Mouse (Mus musculus) heart, postnatal 14 days (tissue): ENCODE data around the gene Nlk. TPM values are rescaled to one million over a fixed set of nuclear protein-coding genes. Genes with fewer than 3 reads are reported as not detected.

Source experiments
- DNase-seq, 2 experiments: peaks; one replicate each; pipeline ENCODE4 v3.0.0; 2021 to 2022
- intact Hi-C: fragments of 180-260 bp; cut with DNase I; formaldehyde crosslinking; loops from one replicate; pipeline ENCODE4 v1.15.1; 2025
- long read RNA-seq, 2 experiments: library from polyadenylated mRNA; stranded (forward); transcript quantifications; one replicate each; pipeline ENCODE4 v2.0.0; 2021
- total RNA-seq, 2 experiments: library from RNA; stranded (reverse); gene quantifications; 2 replicates each; pipeline ENCODE4 v1.2.3; 2021

Gene Nlk
- total RNA-seq, result 10 to 100 TPM; 14.4 to 16.3 TPM
- long read RNA-seq, experiment 1, result 0 reads
- long read RNA-seq, experiment 2, full-length matches to known transcripts, result 3 of 4 reads
- long read RNA-seq, experiment 2, partial matches to known transcripts, result 0 of 4 reads
- long read RNA-seq, experiment 2, other reads (novel, unspliced or antisense), result 1 of 4 reads

- DNase-seq, result peak; percentile 99
- intact Hi-C loops, result loop anchor here (5.0 kb wide), 2 partner anchors 130 kb away; partner anchors contain the start of gene Lyrm9
Observed at GRCm38 (mm10) chr11:78696777-78697752, at the start of gene Nlk. Nlk (minus strand) TSS chr11:78697373.

GRCm38 (mm10) chr11:78746264-78746663 is 49.1 kb upstream of the Nlk start:
- no peak for DNase-seq
- intact Hi-C loops, result loop anchor here (5.0 kb wide), 1 partner anchor 76 kb away; no protein-coding TSS in a partner anchor

DNA sequence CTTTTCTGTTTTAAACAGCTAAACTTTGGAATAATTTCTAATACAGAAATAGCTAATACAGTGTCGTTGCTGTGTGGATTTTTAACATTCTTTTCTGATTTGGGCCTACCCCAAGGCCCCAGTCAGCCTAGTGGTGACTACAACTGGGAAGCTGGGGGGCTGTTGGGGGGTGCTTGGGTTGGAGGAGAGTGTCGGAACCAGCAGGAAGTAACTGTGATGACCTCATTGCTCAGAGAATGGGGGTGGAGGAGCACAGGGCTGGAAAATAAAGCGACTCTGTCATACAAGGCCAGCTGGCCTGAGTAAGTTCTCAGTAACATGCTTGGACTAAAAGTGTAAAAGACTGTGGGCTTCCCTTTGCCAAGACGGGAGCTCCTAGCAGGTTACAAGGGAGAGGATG is 48.3 kb upstream of the Nlk start:
- peak; percentile 5 to 40 for DNase-seq
- intact Hi-C loops, result loop anchor here (5.0 kb wide), 1 partner anchor 77 kb away; no protein-coding TSS in a partner anchor

DNA sequence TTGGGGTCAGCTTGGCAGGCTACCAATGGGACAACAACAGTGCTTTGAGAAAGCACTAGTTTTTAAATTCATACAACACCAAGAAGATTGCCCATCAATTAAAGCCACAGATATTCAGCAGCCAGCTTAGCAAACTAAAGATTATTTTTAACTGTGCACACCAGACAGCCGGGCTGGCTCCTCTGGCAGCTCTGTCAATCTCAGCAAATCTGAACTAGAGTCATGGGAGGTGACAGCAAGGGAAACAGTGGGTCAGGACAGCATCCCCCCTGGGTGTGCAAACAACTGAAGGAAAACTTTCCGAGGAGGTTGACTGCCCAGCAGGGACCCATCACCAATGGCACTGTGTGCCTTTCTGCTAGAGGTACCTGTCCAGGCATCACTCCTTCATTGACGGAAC is 45.3 kb upstream of the Nlk start:
- intact Hi-C loops, result no loop called here

GRCm38 (mm10) chr11:78741958-78742357 is 44.8 kb upstream of the Nlk start:
- intact Hi-C loops, result no loop called here
- no peak for DNase-seq

More for the DNA sequence above, 45.3 kb upstream of the Nlk start:
- no peak for DNase-seq

GRCm38 (mm10) chr11:78739361-78739760 is 42.2 kb upstream of the Nlk start:
- intact Hi-C loops, result no loop called here
- DNase-seq, result no peak

DNA sequence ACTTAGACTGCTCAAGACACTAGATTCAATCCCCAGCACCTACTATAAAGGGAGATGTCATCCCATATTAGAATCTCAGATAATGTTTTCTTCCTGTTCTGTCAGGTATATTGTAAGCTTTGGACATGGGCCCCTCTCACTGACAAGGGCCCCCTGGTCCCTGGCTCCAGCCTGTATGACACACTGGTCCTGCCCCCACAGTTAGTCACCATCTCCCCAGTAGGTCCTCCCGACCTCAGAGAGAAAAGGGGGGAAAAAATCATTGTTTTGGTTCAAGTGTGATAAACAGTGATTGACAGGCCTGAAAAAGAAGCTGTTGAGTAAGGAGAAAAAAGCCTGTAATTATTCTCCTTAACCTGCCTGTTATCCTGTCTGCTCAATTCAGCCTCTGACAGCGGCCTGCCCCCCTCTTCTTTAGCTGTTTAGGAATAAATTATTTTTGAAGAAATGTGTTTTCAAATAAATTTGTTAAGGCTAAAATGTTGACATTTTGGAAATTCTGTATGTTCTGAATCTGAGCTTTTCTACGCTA is 39.8 kb upstream of the Nlk start:
- no peak for DNase-seq
- intact Hi-C loops, result no loop called here

DNA sequence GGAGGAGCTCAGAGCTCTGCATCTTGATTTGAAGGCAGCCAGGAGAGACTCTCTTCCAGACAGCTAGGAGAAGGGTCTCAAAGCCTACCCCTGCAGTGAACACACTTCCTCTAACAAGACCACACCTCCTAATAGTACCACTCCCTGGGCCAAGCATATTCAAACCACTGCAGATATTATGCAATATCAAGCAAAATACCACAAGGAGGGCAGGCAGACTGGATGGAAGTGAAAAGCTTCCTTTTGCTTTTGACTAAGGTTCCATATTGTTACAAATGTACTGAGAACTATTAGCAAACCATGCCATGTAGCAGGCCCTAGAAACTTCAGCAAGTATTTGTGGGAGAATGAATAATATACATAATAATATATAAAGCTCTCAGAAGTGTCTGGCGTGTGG is 38.0 kb upstream of the Nlk start:
- intact Hi-C loops, result no loop called here
- no peak for DNase-seq

DNA sequence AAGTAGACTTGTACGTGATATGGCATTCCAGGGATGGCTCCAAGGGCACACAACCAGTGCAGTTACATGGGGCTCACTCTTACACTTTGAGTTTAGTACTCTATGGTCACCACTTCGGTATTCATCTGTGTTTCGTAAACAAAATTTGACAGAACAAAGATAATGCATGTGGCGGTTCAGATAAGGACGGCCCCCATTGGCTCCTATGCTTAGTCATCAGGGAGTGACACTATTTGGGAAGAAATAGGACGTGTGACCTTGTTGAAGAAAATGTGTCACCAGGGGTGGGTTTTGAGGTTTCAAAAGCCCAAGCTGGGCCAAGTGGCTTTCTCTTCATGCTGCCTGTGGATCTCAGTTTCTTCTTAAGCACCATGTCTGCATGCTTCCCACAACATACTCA is 35.4 kb upstream of the Nlk start:
- intact Hi-C loops, result no loop called here
- DNase-seq, result no peak

- DNase-seq, result peak in 1 of 2 experiments; percentile 10
- intact Hi-C loops, result no loop called here
Observed at GRCm38 (mm10) chr11:78730902-78731301, 33.7 kb upstream of the Nlk start.

DNA sequence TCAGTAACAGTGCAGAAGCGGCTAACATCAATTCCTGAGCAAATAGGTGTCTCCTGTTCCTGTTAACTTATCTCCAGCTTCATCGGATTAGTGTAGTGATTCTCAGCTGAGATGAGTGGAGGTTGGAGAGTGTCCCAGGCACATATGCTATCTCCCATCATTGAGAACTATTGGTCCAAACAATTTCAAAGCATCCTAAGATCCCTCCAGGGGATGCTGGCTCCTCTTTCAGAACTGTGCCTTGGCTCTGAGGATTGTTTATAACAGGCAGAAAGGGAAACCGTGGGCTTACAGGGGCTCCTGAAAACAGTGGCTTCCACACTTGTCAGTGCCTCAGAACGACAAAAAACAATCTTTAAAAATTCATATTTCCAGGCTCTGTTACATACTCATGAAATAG is 30.9 kb upstream of the Nlk start:
- no peak for DNase-seq
- intact Hi-C loops, result no loop called here

DNA sequence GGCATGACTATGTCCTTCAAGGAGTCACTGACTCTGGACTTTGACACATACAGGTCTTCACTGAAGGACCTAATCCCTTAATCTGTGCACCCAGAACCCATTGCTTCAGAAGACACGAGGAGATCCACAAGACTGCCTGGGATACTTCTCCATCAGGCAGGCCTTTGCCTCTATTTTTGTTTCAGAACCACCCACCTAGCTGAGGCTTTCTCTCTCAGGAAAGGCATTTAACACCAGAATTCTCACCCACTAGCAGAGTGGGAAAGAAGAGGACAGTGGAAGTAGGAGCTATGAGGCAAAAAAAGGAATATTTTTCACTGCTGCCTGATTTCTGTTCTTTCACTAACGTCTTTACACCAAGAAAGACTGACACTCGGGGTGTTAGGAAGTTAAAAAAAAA is 29.2 kb upstream of the Nlk start:
- intact Hi-C loops, result no loop called here
- no peak for DNase-seq

GRCm38 (mm10) chr11:78724792-78725191 is 27.6 kb upstream of the Nlk start:
- intact Hi-C loops, result no loop called here
- no peak for DNase-seq

DNA sequence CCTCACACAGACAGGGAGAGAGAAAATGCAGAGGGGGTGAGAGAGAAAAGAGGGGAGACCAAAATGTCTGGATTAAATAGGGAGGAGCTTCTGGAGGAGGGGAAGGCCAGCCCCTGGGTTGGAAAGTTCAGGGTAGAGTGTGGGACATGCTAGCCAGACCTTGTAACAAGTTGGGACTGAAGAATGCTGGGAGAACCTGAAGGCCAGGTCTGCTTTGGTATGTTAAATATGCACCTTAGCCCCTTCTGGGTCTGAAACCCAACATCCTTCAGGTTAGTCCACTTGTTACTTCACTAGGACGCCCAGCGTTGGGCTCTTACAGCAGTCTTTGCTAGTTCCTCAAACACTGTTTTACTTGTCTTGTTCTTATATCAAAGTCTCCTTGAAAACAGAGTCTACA is 24.2 kb upstream of the Nlk start:
- intact Hi-C loops, result no loop called here
- DNase-seq, result no peak

DNA sequence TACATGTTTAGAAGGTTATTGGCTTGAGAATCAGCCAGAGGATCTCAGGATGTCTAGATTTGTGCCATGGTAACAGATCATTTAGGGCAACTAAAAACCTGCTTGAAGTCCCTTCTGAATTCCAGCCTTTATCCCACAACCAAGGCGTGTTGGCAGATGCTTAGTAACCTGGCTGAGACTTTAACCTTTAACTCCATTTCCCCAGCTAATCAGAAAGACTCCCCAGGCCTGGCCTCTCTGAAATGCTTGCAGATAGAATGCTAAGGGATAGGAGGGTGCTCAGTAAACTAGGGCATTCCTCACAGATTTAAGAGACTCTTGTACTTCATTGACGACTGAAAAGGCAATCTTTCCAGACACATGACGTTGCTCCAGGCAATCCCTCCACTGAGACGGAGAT is 20.5 kb upstream of the Nlk start:
- no peak for DNase-seq
- intact Hi-C loops, result no loop called here

- no peak for DNase-seq
- intact Hi-C loops, result no loop called here
Observed at GRCm38 (mm10) chr11:78708642-78709041, 11.5 kb upstream of the Nlk start.

DNA sequence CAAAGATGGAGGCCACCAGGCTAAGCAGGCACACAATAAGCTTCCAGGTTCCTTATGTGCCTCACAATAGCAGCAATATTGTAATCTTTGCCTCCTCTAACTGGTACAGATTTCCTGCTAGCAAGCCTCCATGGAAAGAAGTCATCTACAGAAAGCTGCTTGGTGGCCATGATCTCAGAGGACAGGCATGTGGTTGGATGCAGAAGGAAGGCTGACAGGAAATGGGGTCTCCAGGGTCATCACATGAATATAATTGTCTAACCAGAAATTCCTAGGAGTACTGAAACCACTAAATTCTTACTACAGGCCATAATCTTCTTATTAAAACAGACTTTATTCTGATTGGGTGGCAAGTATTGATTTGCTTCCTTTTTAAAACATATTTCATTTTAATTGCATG is 8.9 kb upstream of the Nlk start:
- DNase-seq, result no peak
- intact Hi-C loops, result no loop called here

GRCm38 (mm10) chr11:78703085-78703484 is 5.9 kb upstream of the Nlk start:
- intact Hi-C loops, result no loop called here
- no peak for DNase-seq

GRCm38 (mm10) chr11:78702319-78702718 is 5.1 kb upstream of the Nlk start:
- DNase-seq, result no peak
- intact Hi-C loops, result no loop called here

DNA sequence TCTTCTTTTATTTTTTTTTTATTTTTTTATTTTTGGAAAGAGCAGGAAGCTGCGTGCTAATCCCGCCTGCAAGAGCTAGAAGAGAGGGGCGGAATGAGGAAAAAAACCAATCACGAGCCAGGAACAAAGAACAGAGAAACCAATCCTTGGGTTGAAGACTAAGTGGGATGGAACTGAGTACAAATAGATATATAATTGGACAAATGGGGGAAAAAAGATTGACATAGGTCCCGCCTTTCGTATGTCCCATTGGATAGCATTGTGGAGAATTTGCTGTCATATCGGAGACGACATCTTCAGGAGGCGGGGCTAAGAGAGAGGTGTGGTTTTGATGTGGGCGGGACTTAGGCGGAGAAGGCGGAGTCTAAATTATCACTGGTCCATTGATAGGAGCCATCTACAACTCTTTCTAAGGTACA is 589 bp upstream of the Nlk start:
- DNase-seq, result peak; percentile 78 to 88
- intact Hi-C loops, result loop anchor here (5.0 kb wide), 2 partner anchors 130 kb away; partner anchors contain the start of gene Lyrm9

DNA sequence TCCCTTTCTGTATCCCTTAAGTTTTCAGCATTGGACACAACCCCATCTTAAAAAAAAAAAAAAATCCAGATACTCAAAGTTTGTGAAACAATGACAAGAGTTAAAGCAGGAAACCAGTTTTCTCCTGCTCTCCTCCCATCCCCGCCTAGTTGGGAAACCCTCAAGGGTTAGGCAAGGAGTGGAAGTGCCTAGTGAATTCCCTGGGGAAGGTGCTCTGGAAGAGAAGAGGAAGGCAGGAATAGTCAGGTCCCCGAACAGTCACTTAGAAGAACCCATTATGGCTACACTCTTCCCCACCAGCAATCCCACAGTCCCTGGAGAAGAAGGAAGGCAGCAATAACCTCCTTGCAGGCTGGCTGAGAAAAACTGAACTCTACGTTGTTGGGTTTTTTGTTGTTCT is 2.9 kb downstream of the Nlk start:
- intact Hi-C loops, result no loop called here

More for the DNA sequence above, 2.9 kb downstream of the Nlk start:
- peak in 1 of 2 experiments; percentile 11 for DNase-seq
